Mouse (Mus musculus) midbrain, postnatal 0 days (tissue): ENCODE data around the gene Ryr3. TPM values are rescaled to one million over a fixed set of nuclear protein-coding genes. Genes with fewer than 3 reads are reported as not detected.

Source experiments
- ATAC-seq: fragments of 200-750 bp; cut with Nextera tagmentation; 2 replicates; pipeline ENCODE4 v1.8.0; 2017; ENCODE audit warnings: moderate number of reproducible peaks, mild to moderate bottlenecking, moderate TSS enrichment, moderate library complexity; ENCODE audit not compliant: low FRiP score
- DNase-seq: peaks from one replicate; pipeline ENCODE4 v3.0.0-alpha.2; 2015; ENCODE audit warnings: low spot score
- H3K27ac ChIP-seq: fragments of 300-500 bp; sonication (generic); 2 replicates; pipeline ENCODE4 v1.5.1; 2014; ENCODE audit warnings: low read depth, mild to moderate bottlenecking, low read length, mixed read lengths
- H3K27me3 ChIP-seq: fragments of 300-500 bp; sonication (generic); 2 replicates; pipeline ENCODE4 v1.6.1; 2014; ENCODE audit warnings: low read length, control low read depth, mixed read lengths; ENCODE audit not compliant: insufficient read depth
- H3K36me3 ChIP-seq: fragments of 300-500 bp; sonication (generic); 2 replicates; pipeline ENCODE4 v1.6.1; 2014; ENCODE audit warnings: low read length, control low read depth, mixed read lengths; ENCODE audit not compliant: insufficient read depth
- H3K4me1 ChIP-seq: fragments of 300-500 bp; sonication (generic); 2 replicates; pipeline ENCODE4 v1.6.1; 2014; ENCODE audit warnings: mild to moderate bottlenecking, control low read depth, antibody characterized with exemption, low read length, mixed read lengths; ENCODE audit not compliant: insufficient read depth
- H3K4me2 ChIP-seq: fragments of 300-500 bp; sonication (generic); 2 replicates; pipeline ENCODE4 v1.6.1; 2014; ENCODE audit warnings: low read depth, mild to moderate bottlenecking, low read length, mixed read lengths; ENCODE audit not compliant: poor library complexity, severe bottlenecking
- H3K4me3 ChIP-seq: fragments of 300-500 bp; sonication (generic); 2 replicates; pipeline ENCODE4 v1.5.1; 2014; ENCODE audit warnings: low read depth, mild to moderate bottlenecking, low read length, moderate library complexity
- H3K9ac ChIP-seq: fragments of 300-500 bp; sonication (generic); replicated peaks from 2 replicates; pipeline ENCODE4 v1.6.1; 2014; ENCODE audit warnings: mild to moderate bottlenecking, low read length, moderate library complexity, mixed read lengths; ENCODE audit not compliant: poor library complexity, severe bottlenecking
- H3K9me3 ChIP-seq: fragments of 300-500 bp; sonication (generic); 2 replicates; pipeline ENCODE4 v1.6.1; 2016; ENCODE audit warnings: low read length, control low read depth
- CTCF ChIP-seq: IDR thresholded peaks from 2 replicates; pipeline ENCODE4 v1.5.1; 2016; ENCODE audit warnings: antibody characterized with exemption, mild to moderate bottlenecking
- WGBS: fragments of 180-500 bp; shearing (Covaris S2); extraction: QIAGEN DNeasy Blood & Tissue Kit; methylation state at CpG from one replicate; pipeline ENCODE4 v1.1.7; 2014; 5-methylcytosine and 5-hydroxymethylcytosine counted together
- polyA plus RNA-seq: library from polyadenylated mRNA; unstranded; fragments of >200 nt; fragmentation: Nextera tagmentation; extraction: Ambion mirVana; gene quantifications from 2 replicates; pipeline ENCODE4 v1.2.1, GENCODE M21; 2015
- total RNA-seq: library from RNA; depleted of rRNA; stranded (reverse); fragments of >200 nt; gene quantifications from 2 replicates; pipeline ENCODE4 v1.2.3, GENCODE M21; 2014

Gene Ryr3
- total and polyA plus RNA-seq, 2 experiments from 2014 or later, result 5.9 to 15.3 TPM

DNA sequence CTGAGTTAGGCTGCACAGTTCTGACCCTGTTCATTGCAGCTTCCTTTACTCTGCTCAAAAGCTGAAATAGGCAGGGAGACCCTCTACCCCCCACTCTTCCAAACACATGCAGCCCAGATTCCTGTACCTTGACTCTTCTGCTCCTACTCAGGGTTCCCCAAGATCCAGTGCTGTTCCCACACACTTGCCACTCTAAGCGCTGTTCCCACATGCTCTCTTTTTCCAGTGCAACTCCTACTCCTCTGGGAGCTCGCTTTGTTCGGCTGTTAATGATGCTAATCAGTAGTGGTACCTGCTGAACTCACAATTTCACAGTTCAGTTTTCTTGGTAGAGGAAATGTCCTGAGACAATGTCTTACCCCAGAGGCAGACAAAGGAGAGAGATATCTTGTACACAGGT, 6.9 kb downstream of the Ryr3 start:
- 84% methylated on average over 3 of the region's 3 CpGs for WGBS
- H3K27me3 ChIP-seq, result no peaks in the 10 kb centered on the region
- no peak overlapping the region for H3K27ac ChIP-seq
- TF ChIP-seq CTCF, result no peak
- no peak overlapping the region for H3K9ac ChIP-seq
- DNase-seq, result no peak
- no peak for ATAC-seq
- no peaks in the 10 kb centered on the region for H3K36me3 ChIP-seq
- H3K4me2 ChIP-seq, result no peak overlapping the region
- H3K4me3 ChIP-seq, result no peak overlapping the region
- no peaks in the 10 kb centered on the region for H3K9me3 ChIP-seq
- no peaks in the 10 kb centered on the region for H3K4me1 ChIP-seq

DNA sequence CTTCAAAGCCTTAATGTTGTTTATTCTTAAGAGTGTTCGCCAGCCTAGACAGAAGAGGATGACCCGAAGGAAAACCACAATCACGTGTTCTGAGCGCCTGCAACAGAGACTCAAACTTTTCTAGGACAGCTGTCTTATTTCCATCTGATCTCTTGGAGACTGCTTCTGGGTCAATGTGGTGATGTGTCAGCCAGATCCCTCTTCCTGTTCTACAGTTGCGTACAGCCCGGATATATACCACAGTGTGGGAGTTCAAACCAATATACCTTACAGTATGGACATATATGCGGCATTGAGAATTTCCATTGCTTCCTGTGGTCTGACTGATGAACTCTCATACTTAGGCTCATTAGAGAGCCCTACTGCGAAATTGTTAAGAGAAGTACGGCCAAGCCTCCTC, 7.6 kb downstream of the Ryr3 start:
- no peak for DNase-seq
- H3K27ac ChIP-seq, result no peak overlapping the region
- H3K27me3 ChIP-seq, result no peaks in the 10 kb centered on the region
- no peak for ATAC-seq
- WGBS, result 96% methylated on average over 9 of the region's 9 CpGs
- H3K4me1 ChIP-seq, result no peaks in the 10 kb centered on the region
- no peak overlapping the region for H3K9ac ChIP-seq
- H3K9me3 ChIP-seq, result no peaks in the 10 kb centered on the region
- H3K36me3 ChIP-seq, result no peaks in the 10 kb centered on the region
- TF ChIP-seq CTCF, result no peak
- H3K4me3 ChIP-seq, result no peak overlapping the region
- H3K4me2 ChIP-seq, result no peak overlapping the region

- Histone ChIP-seq H3K27ac (no peak overlapping the region), H3K4me2 (no peak overlapping the region), H3K9ac (no peak overlapping the region), H3K4me1 (no peaks in the 10 kb centered on the region), H3K4me3 (no peak overlapping the region), H3K27me3 (no peaks in the 10 kb centered on the region), H3K9me3 (no peaks in the 10 kb centered on the region), H3K36me3 (no peaks in the 10 kb centered on the region)
- no peak for DNase-seq
- ATAC-seq, result no peak
- 84% methylated on average over 6 of the region's 6 CpGs for WGBS
- no peak for TF ChIP-seq CTCF
Observed at GRCm38 (mm10) chr2:113202857-113203256, 14.0 kb downstream of the Ryr3 start.

DNA sequence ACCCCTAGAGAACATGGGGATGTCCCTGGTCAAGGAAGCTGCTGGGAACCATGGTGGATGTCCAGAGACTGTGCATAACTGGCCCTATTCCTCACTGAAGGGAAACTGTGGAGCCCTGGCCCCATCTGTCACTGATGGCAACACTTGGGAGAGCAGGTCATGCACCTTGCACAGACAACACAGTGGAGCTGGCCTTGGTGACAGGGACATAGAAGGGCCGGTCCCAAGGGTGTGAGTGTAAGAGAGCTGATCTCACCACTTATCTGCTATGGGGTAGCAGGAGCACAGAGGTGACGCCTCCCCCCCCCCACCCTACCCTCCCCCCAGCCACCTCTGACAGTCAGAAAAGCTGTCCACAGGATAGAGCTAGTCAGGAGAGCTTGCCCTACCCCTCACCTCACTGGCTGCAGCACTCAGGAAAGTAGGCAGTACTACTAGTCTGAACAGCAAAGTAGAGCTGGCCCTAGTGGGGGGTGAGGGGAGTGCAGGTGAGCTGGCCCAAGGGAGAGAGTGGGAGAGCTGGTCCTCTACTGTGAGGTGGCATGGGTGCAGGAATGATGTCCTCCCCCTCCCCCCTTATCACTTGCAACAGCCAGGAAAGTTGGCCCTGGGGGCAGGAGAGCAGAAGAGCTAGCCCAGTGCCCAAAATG, 17.7 kb downstream of the Ryr3 start:
- DNase-seq (no peak), ATAC-seq (0 out of 2 replicates have a peak, but pooled peaks have one; percentile 47)
- Histone ChIP-seq H3K27ac (no peak overlapping the region), H3K4me1 (no peaks in the 10 kb centered on the region), H3K9me3 (no peaks in the 10 kb centered on the region), H3K4me3 (no peak overlapping the region), H3K27me3 (no peaks in the 10 kb centered on the region), H3K4me2 (no peak overlapping the region), H3K36me3 (no peaks in the 10 kb centered on the region), H3K9ac (no peak overlapping the region)
- WGBS, result 81% methylated on average over 2 of the region's 2 CpGs
- TF ChIP-seq CTCF, result no peak

- Histone ChIP-seq H3K27me3 (no peaks in the 10 kb centered on the region), H3K4me2 (no peak overlapping the region), H3K4me3 (no peak overlapping the region), H3K9ac (no peak overlapping the region), H3K4me1 (no peaks in the 10 kb centered on the region), H3K9me3 (no peaks in the 10 kb centered on the region), H3K36me3 (no peaks in the 10 kb centered on the region), H3K27ac (no peak overlapping the region)
- TF ChIP-seq CTCF, result no peak
- 77% methylated on average over 6 of the region's 6 CpGs for WGBS
- ATAC-seq (no peak), DNase-seq (no peak)
Observed at GRCm38 (mm10) chr2:113187158-113187557, 29.7 kb downstream of the Ryr3 start.

GRCm38 (mm10) chr2:113181701-113182100, 35.2 kb downstream of the Ryr3 start:
- Histone ChIP-seq H3K4me2 (no peak overlapping the region), H3K27ac (no peak overlapping the region), H3K27me3 (no peaks in the 10 kb centered on the region), H3K4me1 (no peaks in the 10 kb centered on the region), H3K9me3 (no peaks in the 10 kb centered on the region), H3K4me3 (no peak overlapping the region), H3K9ac (no peak overlapping the region), H3K36me3 (no peaks in the 10 kb centered on the region)
- no peak for TF ChIP-seq CTCF
- WGBS, result 66% methylated on average over 5 of the region's 5 CpGs
- DNase-seq (no peak), ATAC-seq (no peak)
